Mouse (Mus musculus) CH12.LX (cell line): ENCODE results near the gene Xcl1. TPM values are rescaled to one million over a fixed set of nuclear protein-coding genes. Genes with fewer than 3 reads are reported as not detected.

Experiments used
- DNase-seq: peaks from one replicate; pipeline ENCODE4 v3.0.0-alpha.2; 2013; ENCODE audit errors: extremely low read depth
- H3K27ac ChIP-seq: 2 replicates; pipeline ENCODE4 v1.5.1; 2012; ENCODE audit warnings: low read depth, mild to moderate bottlenecking, control low read depth, moderate library complexity; ENCODE audit not compliant: insufficient read depth
- H3K27me3 ChIP-seq: replicated peaks from 2 replicates; pipeline ENCODE3; 2012; ENCODE audit warnings: inconsistent platforms
- H3K36me3 ChIP-seq, 2 experiments: replicated peaks in 1 of 2; 2 replicates each; pipeline versions ENCODE3 to v1.6.1; 2012; ENCODE audit warnings: inconsistent platforms in 1 of 2, low read length in 1 of 2, mild to moderate bottlenecking in 1 of 2, mixed read lengths in 1 of 2, moderate library complexity in 1 of 2; ENCODE audit not compliant: control insufficient read depth in 1 of 2, insufficient read depth in 1 of 2
- H3K4me1 ChIP-seq, 2 experiments: 2 replicates each; pipeline ENCODE4 v1.6.1; 2012; ENCODE audit warnings: inconsistent platforms in 1 of 2, moderate library complexity in 1 of 2; ENCODE audit not compliant: insufficient read depth in 2 of 2, control insufficient read depth in 1 of 2
- H3K4me2 ChIP-seq: 2 replicates; pipeline ENCODE4 v1.6.1; 2012; ENCODE audit warnings: low read depth, mild to moderate bottlenecking, control low read depth; ENCODE audit not compliant: poor library complexity, insufficient read depth, severe bottlenecking
- H3K4me3 ChIP-seq, 3 experiments: fragments of 150-350 bp in 1 of 3; sonication (generic) in 1 of 3; replicated peaks in 1 of 3; 2 replicates each; pipeline versions ENCODE3 to v1.5.1; 2011 to 2012; ENCODE audit warnings: low read depth in 2 of 3, low read length in 2 of 3, mild to moderate bottlenecking in 2 of 3, moderate library complexity in 2 of 3, control low read depth in 1 of 3, improper control_type of control experiment in 1 of 3, inconsistent platforms in 1 of 3, mixed read lengths in 1 of 3; ENCODE audit not compliant: poor library complexity in 1 of 3
- H3K79me2 ChIP-seq: replicated peaks from 2 replicates; pipeline ENCODE4 v1.6.1; 2012; ENCODE audit warnings: mild to moderate bottlenecking, moderate library complexity; ENCODE audit not compliant: control insufficient read depth, poor library complexity, insufficient read depth, severe bottlenecking; ENCODE audit errors: extremely low read depth
- H3K9ac ChIP-seq: 2 replicates; pipeline ENCODE4 v1.6.1; 2012; ENCODE audit warnings: low read depth, mild to moderate bottlenecking, control low read depth, moderate library complexity; ENCODE audit not compliant: insufficient read depth
- H3K9me3 ChIP-seq: replicated peaks from 2 replicates; pipeline ENCODE3; 2012; ENCODE audit warnings: low read length, inconsistent platforms, mixed read lengths
- ELF1 ChIP-seq: IDR thresholded peaks from 2 replicates; pipeline ENCODE4 v1.6.1; 2014; ENCODE audit warnings: low read depth, mild to moderate bottlenecking, inconsistent platforms, low read length, improper control_type of control experiment
- ETS1 ChIP-seq: conservative IDR thresholded peaks from 2 replicates; pipeline ENCODE4 v1.6.1; 2012; ENCODE audit warnings: low read depth, mild to moderate bottlenecking, inconsistent platforms, low read length, improper control_type of control experiment, moderate library complexity
- HCFC1 ChIP-seq: IDR thresholded peaks from 2 replicates; pipeline ENCODE4 v1.6.1; 2012; ENCODE audit warnings: low read depth, mild to moderate bottlenecking, inconsistent platforms, low read length, improper control_type of control experiment
- JUN ChIP-seq: IDR thresholded peaks from 2 replicates; pipeline ENCODE4 v1.6.1; 2011; ENCODE audit warnings: low read depth, mild to moderate bottlenecking, low read length, improper control_type of control experiment, moderate library complexity; ENCODE audit not compliant: insufficient read depth
- JUND ChIP-seq: conservative IDR thresholded peaks from 2 replicates; pipeline ENCODE4 v1.6.1; 2011; ENCODE audit warnings: low read depth, low read length, improper control_type of control experiment
- KAT2A ChIP-seq: IDR thresholded peaks from 2 replicates; pipeline ENCODE4 v1.6.1; 2012; ENCODE audit warnings: low read length, improper control_type of control experiment, inconsistent platforms; ENCODE audit not compliant: insufficient replicate concordance
- MAFK ChIP-seq: IDR thresholded peaks from 2 replicates; pipeline ENCODE4 v1.6.1; 2011; ENCODE audit warnings: low read length, improper control_type of control experiment; ENCODE audit not compliant: insufficient replicate concordance
- MXI1 ChIP-seq: IDR thresholded peaks from 2 replicates; pipeline ENCODE4 v1.6.1; 2011; ENCODE audit warnings: mild to moderate bottlenecking, low read depth, low read length, improper control_type of control experiment
- NRF1 ChIP-seq: IDR thresholded peaks from 2 replicates; pipeline ENCODE4 v1.6.1; 2014; ENCODE audit warnings: low read depth, mild to moderate bottlenecking, inconsistent platforms, low read length, improper control_type of control experiment, moderate library complexity
- PAX5 ChIP-seq: IDR thresholded peaks from 2 replicates; pipeline ENCODE4 v1.6.1; 2012; ENCODE audit warnings: low read length, inconsistent platforms, mixed read lengths
- POLR2A ChIP-seq: IDR thresholded peaks from 2 replicates; pipeline ENCODE4 v1.6.1; 2011; ENCODE audit warnings: low read depth, mild to moderate bottlenecking, improper control_type of control experiment, low read length
- RCOR1 ChIP-seq: conservative IDR thresholded peaks from 2 replicates; pipeline ENCODE4 v1.6.1; 2012; ENCODE audit warnings: low read depth, mild to moderate bottlenecking, inconsistent platforms, low read length, improper control_type of control experiment
- SIN3A ChIP-seq: IDR thresholded peaks from 2 replicates; pipeline ENCODE4 v1.6.1; 2012; ENCODE audit warnings: low read length, improper control_type of control experiment, inconsistent platforms
- TCF12 ChIP-seq: IDR thresholded peaks from 2 replicates; pipeline ENCODE4 v1.6.1; 2014; ENCODE audit warnings: low read depth, mild to moderate bottlenecking, inconsistent platforms, low read length, improper control_type of control experiment
- USF1 ChIP-seq: IDR thresholded peaks from 2 replicates; pipeline ENCODE4 v1.6.1; 2014; ENCODE audit warnings: low read depth, mild to moderate bottlenecking, inconsistent platforms, low read length, improper control_type of control experiment
- USF2 ChIP-seq: conservative IDR thresholded peaks from 2 replicates; pipeline ENCODE4 v1.6.1; 2011; ENCODE audit warnings: low read depth, low read length, improper control_type of control experiment
- ZMIZ1 ChIP-seq: IDR thresholded peaks from 2 replicates; pipeline ENCODE4 v1.6.1; 2012; ENCODE audit warnings: low read depth, mild to moderate bottlenecking, inconsistent platforms, low read length, improper control_type of control experiment
- dilution Hi-C: fragments of 300-500 bp; cut with MboI; formaldehyde crosslinking; loops from 2 replicates; pipeline ENCODE4 v1.14.3; 2020; ENCODE audit warnings: low sequenced_read_pairs; ENCODE audit not compliant: extremely low pct_unique_long_range_greater_than_20kb, extremely low pct_ligation_motif_present
- in situ Hi-C: fragments of 300-500 bp; cut with MboI; formaldehyde crosslinking; loops from 3 replicates; pipeline ENCODE4 v1.14.3; 2019; ENCODE audit warnings: low sequenced_read_pairs, low pct_ligation_motif_present, low pct_unique_long_range_greater_than_20kb, mixed read lengths
- polyA plus RNA-seq: library from polyadenylated mRNA; unstranded; fragments of >175 nt; gene quantifications from 2 replicates; pipeline ENCODE4 v1.2.1, GENCODE M21; 2012; ENCODE audit warnings: low read depth; ENCODE audit not compliant: insufficient read length
- total RNA-seq, 2 experiments: library from RNA; depleted of rRNA; stranded (reverse); fragments of 300-350 nt in 1 of 2; fragments of >200 nt in 1 of 2; gene quantifications; 2 replicates each; pipeline ENCODE4 v1.2.3; 2012 to 2014

Xcl1 gene
- total and polyA plus RNA-seq, 3 experiments: 0.46 to 0.68 TPM; not detected in 1

DNA sequence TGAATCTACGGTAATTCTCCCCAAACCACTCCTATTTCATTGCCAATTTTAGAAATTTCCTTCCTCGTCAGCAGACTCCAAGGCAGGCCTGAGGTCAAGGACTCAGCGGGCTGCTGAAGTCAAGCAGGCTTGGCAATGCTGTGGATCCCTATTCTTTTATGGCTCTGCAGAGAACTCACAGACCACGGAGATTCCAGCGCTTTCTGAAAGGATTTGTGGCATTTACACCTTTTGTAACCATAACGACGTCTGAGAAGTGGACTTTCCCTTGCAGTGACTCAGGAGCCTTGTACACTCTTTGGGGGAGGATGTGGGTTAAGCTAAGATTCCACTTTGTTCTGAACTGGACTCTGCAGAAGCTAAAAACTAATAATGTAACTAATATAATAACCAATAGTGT is 40.4 kb upstream of the Xcl1 start:
- dilution Hi-C loops (no loop called here), in situ Hi-C loops (no loop called here)
- H3K27ac ChIP-seq: no peak overlapping the region
- H3K4me1 ChIP-seq: peaks cover 0 to 4% of the 10 kb centered on the region in 2 experiments; a peak in 1 of 4 replicates
- peaks cover 3% of the 10 kb centered on the region for H3K9me3 ChIP-seq
- no peak overlapping the region for H3K4me2 ChIP-seq
- TF ChIP-seq HCFC1 (no peak), JUN (no peak), SIN3A (no peak), ELF1 (no peak), ETS1 (no peak), KAT2A (no peak), USF1 (no peak), NRF1 (no peak), TCF12 (no peak), JUND (no peak), MAFK (no peak), ZMIZ1 (no peak), USF2 (no peak), MXI1 (no peak)
- DNase-seq: no peak
- H3K79me2 ChIP-seq: no peaks in the 10 kb centered on the region
- H3K9ac ChIP-seq: no peak overlapping the region
- H3K27me3 ChIP-seq: no peaks in the 10 kb centered on the region
- no peak overlapping the region for H3K4me3 ChIP-seq
- no peaks in the 10 kb centered on the region for H3K36me3 ChIP-seq

GRCm38 (mm10) chr1:164975276-164975675 is 39.9 kb upstream of the Xcl1 start:
- dilution Hi-C loops: no loop called here
- H3K27ac ChIP-seq: no peak overlapping the region
- H3K79me2 ChIP-seq: no peaks in the 10 kb centered on the region
- DNase-seq: no peak
- no peak overlapping the region for H3K4me3 ChIP-seq
- peaks cover 3% of the 10 kb centered on the region for H3K9me3 ChIP-seq
- no peak overlapping the region for H3K4me2 ChIP-seq
- TF ChIP-seq POLR2A (no peak), PAX5 (no peak), RCOR1 (no peak)
- TF ChIP-seq, all 38 proteins: peak for 0
- Histone ChIP-seq H3K36me3 (no peaks in the 10 kb centered on the region), H3K4me1 (peaks cover 0 to 4% of the 10 kb centered on the region in 2 experiments; a peak in 1 of 4 replicates), H3K27me3 (no peaks in the 10 kb centered on the region), H3K9ac (no peak overlapping the region)
- in situ Hi-C loops: no loop called here
